Mouse (Mus musculus) embryonic facial prominence, embryonic 10.5 days (tissue): ENCODE measurements around the gene C530008M17Rik. TPM values are rescaled to one million over a fixed set of nuclear protein-coding genes. Genes with fewer than 3 reads are reported as not detected.

Source experiments
- DNase-seq: peaks from one replicate; pipeline ENCODE4 v3.0.0-alpha.2; 2017; ENCODE audit warnings: low spot score
- H3K27ac ChIP-seq: fragments of 300-500 bp; sonication (generic); replicated peaks from 2 replicates; pipeline ENCODE4 v1.5.1; 2016; ENCODE audit warnings: mild to moderate bottlenecking
- H3K27me3 ChIP-seq: fragments of 300-500 bp; sonication (generic); replicated peaks from 2 replicates; pipeline ENCODE4 v1.6.1; 2016; ENCODE audit warnings: low read depth, mild to moderate bottlenecking; ENCODE audit not compliant: poor library complexity, severe bottlenecking
- H3K36me3 ChIP-seq: fragments of 300-500 bp; sonication (generic); replicated peaks from 2 replicates; pipeline ENCODE4 v1.6.1; 2016; ENCODE audit warnings: mild to moderate bottlenecking, moderate library complexity
- H3K4me1 ChIP-seq: fragments of 300-500 bp; sonication (generic); 2 replicates; pipeline ENCODE4 v1.6.1; 2016
- H3K4me3 ChIP-seq: fragments of 300-500 bp; sonication (generic); 2 replicates; pipeline ENCODE4 v1.5.1; 2016; ENCODE audit warnings: mild to moderate bottlenecking, moderate library complexity
- H3K9me3 ChIP-seq: fragments of 300-500 bp; sonication (generic); 2 replicates; pipeline ENCODE4 v1.6.1; 2016; ENCODE audit warnings: mild to moderate bottlenecking
- WGBS: fragments of 180-500 bp; shearing (Covaris S2); methylation state at CpG from one replicate; pipeline ENCODE4 v1.1.7; 2016; 5-methylcytosine and 5-hydroxymethylcytosine counted together
- polyA plus RNA-seq: library from polyadenylated mRNA; unstranded; fragments of >200 nt; fragmentation: Nextera tagmentation; extraction: Ambion mirVana; gene quantifications from 2 replicates; pipeline ENCODE4 v1.2.1, GENCODE M21; 2016

C530008M17Rik gene
- polyA plus RNA-seq, 1 experiment from 2014 or later, result 33.4 TPM

DNA sequence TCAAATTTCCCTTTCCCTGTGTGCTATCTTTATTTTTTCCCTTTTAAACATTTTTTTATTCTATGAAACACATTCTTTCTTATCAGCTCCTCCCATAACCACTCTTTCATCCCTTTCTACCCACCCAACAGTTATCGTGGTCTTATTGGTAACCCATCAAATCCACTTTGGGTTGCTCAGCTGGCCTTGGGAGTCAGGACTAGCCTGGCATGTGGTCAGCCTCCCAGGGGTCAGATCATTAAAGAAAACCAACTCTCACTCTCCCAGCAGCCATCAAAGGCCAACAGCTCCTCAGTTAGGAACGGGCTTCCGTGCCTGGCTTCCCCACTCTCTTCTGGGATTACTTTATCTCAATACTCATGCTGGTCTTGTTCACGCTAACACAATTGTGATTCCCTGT, 135.0 kb downstream of the C530008M17Rik start:
- H3K4me3 ChIP-seq, result no peak overlapping the region
- H3K27ac ChIP-seq, result no peak overlapping the region
- WGBS, result 88% methylated on average over 4 of the region's 4 CpGs
- H3K27me3 ChIP-seq, result no peaks in the 10 kb centered on the region
- no peaks in the 10 kb centered on the region for H3K9me3 ChIP-seq
- no peak for DNase-seq
- H3K36me3 ChIP-seq, result peaks cover 63% of the 10 kb centered on the region
- H3K4me1 ChIP-seq, result no peaks in the 10 kb centered on the region

DNA sequence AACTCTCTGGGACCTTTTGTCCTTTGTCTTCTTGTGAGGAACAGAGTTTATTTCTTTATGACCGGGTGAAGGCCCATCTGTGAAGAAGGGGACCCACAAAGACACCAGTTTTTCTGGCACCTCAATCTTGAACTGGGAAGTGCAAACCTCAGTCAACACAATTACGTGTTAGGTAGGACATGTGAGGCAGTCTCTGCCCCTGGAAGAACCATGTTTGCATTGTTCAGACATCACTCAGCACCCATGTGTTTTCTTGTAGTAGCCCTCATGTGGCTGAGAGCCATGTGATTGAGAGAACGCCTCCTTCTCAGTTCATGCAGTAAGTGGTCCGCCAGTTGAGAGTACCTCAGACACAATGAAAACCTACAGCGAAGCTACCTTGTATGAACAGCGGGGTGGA, 136.4 kb downstream of the C530008M17Rik start:
- peaks cover 63% of the 10 kb centered on the region for H3K36me3 ChIP-seq

DNA sequence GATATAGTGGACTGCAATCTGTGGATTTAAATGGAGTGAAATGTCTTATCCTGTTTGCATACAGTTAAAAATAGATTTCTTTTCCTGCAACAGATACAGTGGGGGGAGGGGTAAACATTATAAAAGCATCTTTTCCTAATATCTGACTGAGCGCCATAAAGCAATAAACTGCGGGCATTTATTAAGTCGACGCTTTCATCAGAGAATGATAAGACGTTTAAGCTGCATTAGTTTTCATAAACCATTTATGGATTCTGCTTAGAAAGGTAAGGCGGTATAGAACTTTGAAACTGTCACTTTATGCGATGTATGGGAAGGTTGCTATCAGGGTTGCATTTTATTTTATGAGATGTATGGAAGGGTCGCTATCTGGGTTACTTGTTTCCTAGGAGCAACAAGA, 141.7 kb downstream of the C530008M17Rik start:
- H3K27ac ChIP-seq, result no peak overlapping the region
- no peak for DNase-seq
- H3K4me1 ChIP-seq, result no peaks in the 10 kb centered on the region
- WGBS, result 95% methylated on average over 8 of the region's 8 CpGs
- no peak overlapping the region for H3K4me3 ChIP-seq
- H3K36me3 ChIP-seq, result peaks cover 34% of the 10 kb centered on the region
- no peaks in the 10 kb centered on the region for H3K27me3 ChIP-seq
- no peaks in the 10 kb centered on the region for H3K9me3 ChIP-seq

More for the DNA sequence above, 136.4 kb downstream of the C530008M17Rik start:
- Histone ChIP-seq H3K4me1 (no peaks in the 10 kb centered on the region), H3K4me3 (no peak overlapping the region), H3K27ac (no peak overlapping the region), H3K9me3 (no peaks in the 10 kb centered on the region), H3K27me3 (no peaks in the 10 kb centered on the region)
- WGBS, result 93% methylated on average over 6 of the region's 6 CpGs
- DNase-seq, result no peak

DNA sequence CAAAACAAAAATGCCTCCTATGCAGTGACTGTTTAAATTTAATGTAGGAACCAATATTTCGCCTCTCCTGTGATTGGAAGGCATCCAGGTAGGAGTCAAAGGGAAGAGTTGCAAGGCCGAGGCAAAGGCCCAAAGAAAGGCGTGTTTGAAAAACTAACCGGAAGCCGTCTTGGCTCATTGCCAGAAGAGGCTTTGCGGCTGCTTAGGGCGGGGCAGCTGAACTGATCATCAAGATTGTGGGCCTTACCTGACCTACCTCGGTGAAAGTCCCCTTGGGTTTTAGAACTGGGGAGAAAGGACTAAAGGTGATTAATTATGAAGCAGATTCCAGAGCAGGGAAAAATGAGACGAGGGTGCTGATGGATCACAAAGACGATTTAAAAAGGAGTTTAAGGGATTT, 143.2 kb downstream of the C530008M17Rik start:
- no peaks in the 10 kb centered on the region for H3K9me3 ChIP-seq
- no peak for DNase-seq
- no peak overlapping the region for H3K27ac ChIP-seq
- H3K27me3 ChIP-seq, result no peaks in the 10 kb centered on the region
- no peak overlapping the region for H3K4me3 ChIP-seq
- no peaks in the 10 kb centered on the region for H3K4me1 ChIP-seq
- 89% methylated on average over 10 of the region's 10 CpGs for WGBS
- peaks cover 33% of the 10 kb centered on the region for H3K36me3 ChIP-seq

DNA sequence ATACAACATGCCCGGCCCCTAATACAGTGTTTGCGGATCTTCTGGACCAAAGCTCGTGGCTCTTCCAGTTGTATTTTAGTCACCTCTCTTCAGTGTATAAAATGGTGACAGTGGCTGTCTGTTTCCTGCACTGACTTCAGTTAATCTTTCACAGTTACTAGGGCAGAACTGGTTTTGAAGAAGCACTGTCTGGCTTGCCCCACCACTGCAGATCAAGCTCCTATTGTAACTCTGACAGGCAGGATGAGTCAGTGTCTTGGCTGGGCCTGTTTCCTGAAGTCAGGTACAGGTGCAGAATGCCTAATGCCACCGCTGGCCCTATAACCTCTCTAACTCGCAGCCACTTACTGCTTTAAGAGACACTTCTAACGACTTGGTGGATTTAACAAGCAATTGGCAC, 152.7 kb downstream of the C530008M17Rik start:
- H3K27ac ChIP-seq, result no peak overlapping the region
- WGBS, result 92% methylated on average over 6 of the region's 6 CpGs
- no peaks in the 10 kb centered on the region for H3K27me3 ChIP-seq
- H3K9me3 ChIP-seq, result no peaks in the 10 kb centered on the region
- H3K36me3 ChIP-seq, result peaks cover 27% of the 10 kb centered on the region
- no peak for DNase-seq
- H3K4me3 ChIP-seq, result no peak overlapping the region
- no peaks in the 10 kb centered on the region for H3K4me1 ChIP-seq

DNA sequence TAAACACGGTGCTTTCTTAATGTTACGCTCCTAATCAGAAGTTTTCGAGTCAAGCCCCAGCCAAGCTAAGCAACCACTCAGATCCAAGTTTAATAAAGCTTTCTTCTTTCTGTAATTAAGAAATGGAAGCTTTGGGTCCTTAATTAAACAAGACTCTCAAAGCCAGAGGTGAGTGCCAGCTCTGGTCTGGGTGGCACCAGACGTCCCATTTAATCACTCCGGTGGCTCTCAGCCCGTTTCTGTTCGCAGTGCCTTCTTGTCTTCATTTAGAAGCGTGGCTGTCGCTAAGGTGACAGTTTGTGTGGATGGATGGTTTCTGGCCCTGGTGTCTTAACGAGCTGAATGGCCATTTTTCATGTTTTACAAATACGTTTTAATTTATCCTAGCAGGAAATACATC, 158.7 kb downstream of the C530008M17Rik start:
- no peaks in the 10 kb centered on the region for H3K4me1 ChIP-seq
- H3K36me3 ChIP-seq, result peaks cover 29% of the 10 kb centered on the region
- no peak overlapping the region for H3K4me3 ChIP-seq
- DNase-seq, result no peak
- 90% methylated on average over 11 of the region's 11 CpGs for WGBS
- no peak overlapping the region for H3K27ac ChIP-seq
- H3K9me3 ChIP-seq, result 0 out of 2 replicates have a peak, but pooled peaks cover 4% of the 10 kb centered on the region
- H3K27me3 ChIP-seq, result no peaks in the 10 kb centered on the region

DNA sequence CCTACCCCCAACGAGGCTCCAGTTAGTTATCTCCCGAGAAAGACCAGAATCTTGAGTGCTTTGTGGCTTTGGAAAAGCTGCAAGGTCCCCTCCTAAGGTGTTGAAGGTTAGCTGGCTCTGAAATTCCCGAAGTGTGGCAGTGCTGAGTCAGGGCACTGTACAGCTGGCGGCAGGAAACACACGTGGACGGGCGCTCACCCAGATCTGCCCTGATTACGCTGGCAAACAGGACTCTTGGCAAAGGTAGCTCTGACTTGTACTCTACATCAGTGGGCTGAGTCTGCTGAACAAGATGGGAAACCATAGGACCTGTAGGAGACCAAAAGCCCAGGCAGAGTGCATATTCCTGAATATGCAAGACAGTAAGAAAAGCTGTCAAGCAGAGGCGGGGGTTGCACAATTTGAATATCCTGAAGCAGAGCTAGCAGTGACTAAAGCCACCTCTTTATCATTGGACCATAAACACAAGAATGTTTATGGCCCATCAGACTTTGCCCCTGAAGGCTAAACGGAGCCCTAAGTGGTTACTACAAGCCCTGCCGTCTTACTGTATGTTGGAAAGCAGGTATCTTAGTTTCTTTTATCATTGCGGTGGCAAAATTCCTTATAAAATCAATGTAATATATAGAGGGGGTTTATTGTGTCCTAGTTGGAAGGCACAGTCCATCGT, 159.6 kb downstream of the C530008M17Rik start:
- WGBS, result 87% methylated on average over 13 of the region's 13 CpGs
- no peak for DNase-seq
- H3K4me1 ChIP-seq, result no peaks in the 10 kb centered on the region
- peaks cover 22% of the 10 kb centered on the region for H3K36me3 ChIP-seq
- no peak overlapping the region for H3K4me3 ChIP-seq
- H3K27me3 ChIP-seq, result no peaks in the 10 kb centered on the region
- 0 out of 2 replicates have a peak, but pooled peaks cover 4% of the 10 kb centered on the region for H3K9me3 ChIP-seq
- H3K27ac ChIP-seq, result no peak overlapping the region

DNA sequence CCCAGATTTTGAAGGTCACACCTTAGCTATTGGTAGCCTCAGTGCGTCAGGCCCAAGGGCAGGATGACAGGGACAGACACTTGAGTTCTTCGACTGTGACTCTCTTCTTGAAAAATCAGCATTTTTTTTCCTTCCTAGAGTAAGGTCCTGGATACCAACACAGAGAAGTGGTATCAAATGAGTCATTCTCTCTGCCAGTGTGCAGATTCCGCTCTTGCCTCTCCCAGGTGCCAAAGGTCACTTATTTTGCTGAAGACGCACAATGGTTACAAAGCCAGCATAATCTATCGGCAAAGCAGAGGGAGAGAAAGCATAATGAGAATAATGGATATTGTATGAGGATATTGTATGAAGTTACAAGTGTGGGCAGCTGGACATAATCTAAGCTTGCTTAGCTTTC, 160.4 kb downstream of the C530008M17Rik start:
- DNase-seq, result no peak
- Histone ChIP-seq H3K27me3 (no peaks in the 10 kb centered on the region), H3K4me3 (no peak overlapping the region), H3K9me3 (0 out of 2 replicates have a peak, but pooled peaks cover 4% of the 10 kb centered on the region), H3K4me1 (no peaks in the 10 kb centered on the region), H3K27ac (no peak overlapping the region), H3K36me3 (peaks cover 27% of the 10 kb centered on the region)
- WGBS, result 90% methylated on average over 5 of the region's 5 CpGs

DNA sequence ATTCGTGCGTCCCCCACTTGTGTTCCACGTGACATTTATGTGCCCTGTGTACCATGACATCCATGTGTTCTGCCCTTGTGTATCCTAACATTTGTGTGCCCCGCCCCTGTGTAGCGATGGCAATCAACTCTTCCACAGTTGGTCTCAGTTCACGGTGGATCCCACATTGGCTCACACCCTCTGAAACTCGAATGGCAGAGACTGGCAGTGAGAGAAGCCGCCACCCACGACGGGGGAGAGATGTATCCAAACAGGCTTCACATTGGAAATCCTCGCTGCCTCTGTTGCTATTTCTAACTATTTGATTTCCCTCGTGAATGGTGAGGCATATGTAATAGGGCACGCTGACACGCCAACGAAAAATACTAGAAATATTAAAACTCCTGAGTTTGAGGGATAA, 161.4 kb downstream of the C530008M17Rik start:
- H3K9me3 ChIP-seq, result 0 out of 2 replicates have a peak, but pooled peaks cover 4% of the 10 kb centered on the region
- H3K4me1 ChIP-seq, result no peaks in the 10 kb centered on the region
- DNase-seq, result no peak
- H3K27me3 ChIP-seq, result no peaks in the 10 kb centered on the region
- H3K4me3 ChIP-seq, result no peak overlapping the region
- 93% methylated on average over 15 of the region's 15 CpGs for WGBS
- H3K27ac ChIP-seq, result no peak overlapping the region
- peaks cover 31% of the 10 kb centered on the region for H3K36me3 ChIP-seq

DNA sequence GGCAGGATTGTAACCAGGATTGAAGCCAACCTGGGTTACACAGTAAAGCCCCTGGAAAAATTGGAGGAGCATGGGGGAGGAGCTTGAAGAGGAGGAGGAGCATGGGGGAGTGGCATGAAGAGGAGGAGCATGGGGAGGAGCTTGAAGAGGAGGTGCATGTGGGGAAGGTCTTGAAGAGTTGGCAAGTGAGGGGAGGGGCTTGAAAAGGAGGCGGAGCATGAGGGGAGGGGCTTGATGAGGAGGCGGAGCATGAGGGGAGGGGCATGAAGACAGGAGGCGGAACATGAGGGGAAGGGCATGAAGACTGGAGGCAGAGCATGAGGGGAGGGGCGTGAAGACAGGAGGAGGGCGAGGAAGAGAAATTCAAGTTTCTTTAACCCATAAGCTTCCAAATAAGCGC, 162.5 kb downstream of the C530008M17Rik start:
- no peak for DNase-seq
- no peak overlapping the region for H3K4me3 ChIP-seq
- H3K27me3 ChIP-seq, result no peaks in the 10 kb centered on the region
- H3K36me3 ChIP-seq, result peaks cover 41% of the 10 kb centered on the region
- H3K4me1 ChIP-seq, result no peaks in the 10 kb centered on the region
- no peak overlapping the region for H3K27ac ChIP-seq
- H3K9me3 ChIP-seq, result 0 out of 2 replicates have a peak, but pooled peaks cover 4% of the 10 kb centered on the region
- WGBS, result 80% methylated on average over 6 of the region's 6 CpGs

DNA sequence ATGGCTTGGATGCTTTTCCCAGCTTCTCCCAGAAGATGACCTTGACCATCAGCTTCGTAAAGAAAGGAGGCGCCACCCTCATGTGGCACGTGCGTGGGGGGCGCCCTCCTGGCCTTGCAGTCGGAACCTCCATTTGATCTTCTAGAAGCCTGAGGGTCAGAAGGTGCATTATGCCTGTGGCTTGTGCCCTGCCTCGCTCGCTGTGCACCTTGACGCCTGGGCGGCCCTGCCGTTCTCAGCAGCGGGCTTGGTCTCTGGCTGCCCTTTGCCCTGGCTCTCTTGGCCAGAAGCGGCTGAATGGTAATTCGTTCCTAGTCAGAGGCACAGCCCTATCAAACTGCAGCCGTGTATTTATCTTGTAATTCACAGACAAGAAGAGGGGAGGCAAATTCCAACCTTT, 165.8 kb downstream of the C530008M17Rik start:
- peaks cover 58% of the 10 kb centered on the region for H3K36me3 ChIP-seq
- no peaks in the 10 kb centered on the region for H3K27me3 ChIP-seq
- no peaks in the 10 kb centered on the region; the same call in 1 of the 2 replicates for H3K4me1 ChIP-seq
- no peak overlapping the region for H3K27ac ChIP-seq
- H3K4me3 ChIP-seq, result no peak overlapping the region
- 0 out of 2 replicates have a peak, but pooled peaks cover 4% of the 10 kb centered on the region for H3K9me3 ChIP-seq
- DNase-seq, result no peak
- 89% methylated on average over 15 of the region's 15 CpGs for WGBS

DNA sequence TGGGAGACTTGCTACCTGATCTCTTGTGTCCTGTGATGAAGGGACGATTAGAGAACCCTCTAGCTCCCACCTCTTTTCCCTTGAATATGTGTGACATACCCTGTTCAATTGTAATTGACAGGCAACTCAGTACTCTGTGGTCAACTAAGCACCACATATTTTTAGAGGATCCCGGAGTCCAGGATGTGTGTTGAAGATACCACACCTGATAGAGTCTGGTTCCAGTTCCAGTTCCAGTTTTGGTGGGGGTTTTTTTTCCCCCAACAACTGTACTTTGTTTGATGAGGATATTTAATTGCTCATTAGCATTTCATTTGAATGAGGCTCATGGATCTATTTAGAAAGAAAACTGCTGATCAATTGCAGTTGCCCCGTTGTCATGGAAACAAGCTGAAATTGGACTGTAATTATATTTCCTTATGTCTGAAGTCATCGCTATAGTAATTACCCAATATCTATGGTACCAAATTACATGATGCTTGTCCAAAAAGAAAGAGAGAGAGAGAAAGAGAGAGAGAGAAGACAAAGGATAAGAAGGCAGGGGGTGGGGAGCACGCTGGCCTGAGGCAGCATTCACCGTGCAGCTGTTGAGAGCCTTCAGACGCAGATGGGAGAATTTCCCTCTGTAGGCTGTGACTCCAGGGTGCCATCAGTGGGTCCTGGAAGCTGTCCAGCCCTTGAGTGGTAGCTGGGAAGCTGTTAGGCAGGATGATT, 172.4 kb downstream of the C530008M17Rik start:
- WGBS, result 86% methylated on average over 7 of the region's 7 CpGs
- no peak for DNase-seq
- Histone ChIP-seq H3K36me3 (peaks cover 61% of the 10 kb centered on the region), H3K4me1 (peaks cover 12% of the 10 kb centered on the region), H3K27me3 (no peaks in the 10 kb centered on the region), H3K4me3 (no peak overlapping the region), H3K27ac (no peak overlapping the region), H3K9me3 (no peaks in the 10 kb centered on the region)
